Mouse (Mus musculus): ENCODE measurements around the gene Klhl1. TPM values are rescaled to one million over a fixed set of nuclear protein-coding genes. Genes with fewer than 3 reads are reported as not detected.
"Not testable (repeated sequence)": the region's sequence is repeated elsewhere in the genome, so short reads cannot be mapped to it uniquely, and the experiment has no call there.

The Klhl1 gene
- polyA plus RNA-seq, 1 experiment = 3.8 TPM

GRCm38 (mm10) chr14:96392032-96392737, 126.7 kb downstream of the Klhl1 start:
- no peak for TF ChIP-seq POLR2A (IDR thresholded peaks at IDR 0.05; ENCODE audit: borderline replicate concordance, insufficient read depth, low read length)
- no peak for TF ChIP-seq CTCF (IDR thresholded peaks at IDR 0.05; ENCODE audit: borderline replicate concordance, insufficient read depth, low read depth, low read length)
- no peak for DNase-seq
- H3K27ac ChIP-seq (ENCODE audit: insufficient read depth, low read length) = no peak overlapping the region
- no peak overlapping the region for H3K4me3 ChIP-seq (replicated peaks; ENCODE audit: insufficient read depth, low read depth, low read length)
- H3K4me1 ChIP-seq (ENCODE audit: control insufficient read depth, insufficient read depth, low read length) = no peaks in the 10 kb centered on the region
- H3K27me3 ChIP-seq (ENCODE audit: control insufficient read depth, insufficient read depth, low read length) = no peaks in the 10 kb centered on the region

GRCm38 (mm10) chr14:96362727-96363126, 156.2 kb downstream of the Klhl1 start:
- 95% methylated on average over 3 of the region's 3 CpGs for WGBS
- DNase-seq = no peak
- TF ChIP-seq POLR2A (IDR thresholded peaks at IDR 0.05; ENCODE audit: borderline replicate concordance, insufficient read depth, low read length) (no peak), CTCF (IDR thresholded peaks at IDR 0.05; ENCODE audit: borderline replicate concordance, insufficient read depth, low read depth, low read length) (no peak)
- no peak overlapping the region for H3K27ac ChIP-seq (ENCODE audit: insufficient read depth, low read length)
- no peaks in the 10 kb centered on the region for H3K4me1 ChIP-seq (ENCODE audit: control insufficient read depth, insufficient read depth, low read length)
- no peak overlapping the region for H3K4me3 ChIP-seq (replicated peaks; ENCODE audit: insufficient read depth, low read depth, low read length)
- no peaks in the 10 kb centered on the region for H3K27me3 ChIP-seq (ENCODE audit: control insufficient read depth, insufficient read depth, low read length)

- H3K27ac ChIP-seq (ENCODE audit: insufficient read depth, low read length) = no peak overlapping the region
- no peaks in the 10 kb centered on the region for H3K4me1 ChIP-seq (ENCODE audit: control insufficient read depth, insufficient read depth, low read length)
- TF ChIP-seq CTCF (IDR thresholded peaks at IDR 0.05; ENCODE audit: borderline replicate concordance, insufficient read depth, low read depth, low read length) = no peak
- no peak for TF ChIP-seq POLR2A (IDR thresholded peaks at IDR 0.05; ENCODE audit: borderline replicate concordance, insufficient read depth, low read length)
- 86% methylated on average over 1 of the region's 1 CpGs for WGBS
- DNase-seq = no peak
- no peaks in the 10 kb centered on the region for H3K27me3 ChIP-seq (ENCODE audit: control insufficient read depth, insufficient read depth, low read length)
- no peak overlapping the region for H3K4me3 ChIP-seq (replicated peaks; ENCODE audit: insufficient read depth, low read depth, low read length)
Measured at GRCm38 (mm10) chr14:96348220-96348619, 170.7 kb downstream of the Klhl1 start.

GRCm38 (mm10) chr14:96331069-96331468, 187.8 kb downstream of the Klhl1 start:
- Histone ChIP-seq H3K27me3 (ENCODE audit: control insufficient read depth, insufficient read depth, low read length) (no peaks in the 10 kb centered on the region), H3K27ac (ENCODE audit: insufficient read depth, low read length) (no peak overlapping the region), H3K4me3 (replicated peaks; ENCODE audit: insufficient read depth, low read depth, low read length) (no peak overlapping the region), H3K4me1 (ENCODE audit: control insufficient read depth, insufficient read depth, low read length) (no peaks in the 10 kb centered on the region)
- no peak for DNase-seq
- TF ChIP-seq POLR2A (IDR thresholded peaks at IDR 0.05; ENCODE audit: borderline replicate concordance, insufficient read depth, low read length) (no peak), CTCF (IDR thresholded peaks at IDR 0.05; ENCODE audit: borderline replicate concordance, insufficient read depth, low read depth, low read length) (no peak)
- 39% methylated on average over 4 of the region's 4 CpGs for WGBS

- no peak overlapping the region for H3K4me3 ChIP-seq (replicated peaks; ENCODE audit: insufficient read depth, low read depth, low read length)
- H3K27me3 ChIP-seq (ENCODE audit: control insufficient read depth, insufficient read depth, low read length) = no peaks in the 10 kb centered on the region
- 34% methylated on average over 6 of the region's 6 CpGs for WGBS
- TF ChIP-seq POLR2A (IDR thresholded peaks at IDR 0.05; ENCODE audit: borderline replicate concordance, insufficient read depth, low read length) = no peak
- TF ChIP-seq CTCF (IDR thresholded peaks at IDR 0.05; ENCODE audit: borderline replicate concordance, insufficient read depth, low read depth, low read length) = no peak
- H3K4me1 ChIP-seq (ENCODE audit: control insufficient read depth, insufficient read depth, low read length) = no peaks in the 10 kb centered on the region
- no peak for DNase-seq
- no peak overlapping the region for H3K27ac ChIP-seq (ENCODE audit: insufficient read depth, low read length)
Measured at GRCm38 (mm10) chr14:96217805-96218441, 301.0 kb downstream of the Klhl1 start.

GRCm38 (mm10) chr14:96194795-96195194, 324.1 kb downstream of the Klhl1 start:
- not testable (repeated sequence) for H3K4me1 ChIP-seq (ENCODE audit: control insufficient read depth, insufficient read depth, low read length); H3K27ac ChIP-seq (ENCODE audit: insufficient read depth, low read length); H3K27me3 ChIP-seq (ENCODE audit: control insufficient read depth, insufficient read depth, low read length); H3K4me3 ChIP-seq (replicated peaks; ENCODE audit: insufficient read depth, low read depth, low read length)
- 94% methylated on average over 15 of the region's 16 CpGs for WGBS
- DNase-seq = peak; percentile 2 to 10

GRCm38 (mm10) chr14:96174546-96174945, 344.4 kb downstream of the Klhl1 start:
- Histone ChIP-seq H3K4me3 (replicated peaks; ENCODE audit: insufficient read depth, low read depth, low read length) (no peak overlapping the region), H3K27me3 (ENCODE audit: control insufficient read depth, insufficient read depth, low read length) (no peaks in the 10 kb centered on the region), H3K4me1 (ENCODE audit: control insufficient read depth, insufficient read depth, low read length) (no peaks in the 10 kb centered on the region), H3K27ac (ENCODE audit: insufficient read depth, low read length) (no peak overlapping the region)
- 91% methylated on average over 2 of the region's 2 CpGs for WGBS
- TF ChIP-seq CTCF (IDR thresholded peaks at IDR 0.05; ENCODE audit: borderline replicate concordance, insufficient read depth, low read depth, low read length) (no peak), POLR2A (IDR thresholded peaks at IDR 0.05; ENCODE audit: borderline replicate concordance, insufficient read depth, low read length) (no peak)
- no peak for DNase-seq

GRCm38 (mm10) chr14:96143137-96143536, 375.8 kb downstream of the Klhl1 start:
- Histone ChIP-seq H3K27ac (ENCODE audit: insufficient read depth, low read length) (no peak overlapping the region), H3K27me3 (ENCODE audit: control insufficient read depth, insufficient read depth, low read length) (no peaks in the 10 kb centered on the region; the same call in 1 of the 2 replicates), H3K4me1 (ENCODE audit: control insufficient read depth, insufficient read depth, low read length) (no peaks in the 10 kb centered on the region), H3K4me3 (replicated peaks; ENCODE audit: insufficient read depth, low read depth, low read length) (no peak overlapping the region)
- 60% methylated on average over 9 of the region's 9 CpGs for WGBS
- DNase-seq = no peak
- no peak for TF ChIP-seq POLR2A (IDR thresholded peaks at IDR 0.05; ENCODE audit: borderline replicate concordance, insufficient read depth, low read length)
- no peak for TF ChIP-seq CTCF (IDR thresholded peaks at IDR 0.05; ENCODE audit: borderline replicate concordance, insufficient read depth, low read depth, low read length)

All from cerebellum, adult 2 months (tissue).